Mouse (Mus musculus): ENCODE results near the gene Hpn.

The Hpn gene

DNA sequence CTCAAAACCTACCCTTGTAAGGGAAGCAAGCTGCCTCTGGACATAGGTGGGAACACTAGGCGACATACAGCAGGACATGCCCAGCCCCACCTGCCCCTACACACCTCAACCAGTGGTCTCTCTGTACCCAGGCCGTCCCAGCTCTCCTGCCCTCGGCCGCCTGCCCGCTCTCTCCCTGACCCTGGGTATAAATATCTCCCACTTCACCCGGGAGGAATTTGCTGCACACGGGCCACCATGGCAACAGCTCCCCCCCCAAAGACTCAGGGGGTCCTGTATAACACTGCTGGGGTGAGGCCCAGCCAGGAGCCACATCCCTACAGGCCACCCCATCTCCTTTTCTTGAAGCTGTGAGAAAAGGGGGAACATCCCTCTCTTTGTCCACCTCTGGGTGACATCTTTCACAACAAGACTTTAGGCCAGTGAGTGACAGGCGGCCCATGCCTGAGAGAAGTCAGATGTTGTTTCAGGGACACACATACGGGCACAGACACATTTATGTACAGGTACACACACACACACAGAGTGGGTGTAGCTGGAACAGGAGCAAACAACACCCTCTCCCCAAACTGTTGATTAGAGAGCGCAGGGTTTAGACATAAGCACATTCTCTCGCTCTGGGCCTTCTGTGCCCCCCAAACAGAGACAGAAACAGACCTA lies 60.3 kb downstream of the Hpn start:
- DNase-seq (ENCODE audit: low spot score) = no peak

DNA sequence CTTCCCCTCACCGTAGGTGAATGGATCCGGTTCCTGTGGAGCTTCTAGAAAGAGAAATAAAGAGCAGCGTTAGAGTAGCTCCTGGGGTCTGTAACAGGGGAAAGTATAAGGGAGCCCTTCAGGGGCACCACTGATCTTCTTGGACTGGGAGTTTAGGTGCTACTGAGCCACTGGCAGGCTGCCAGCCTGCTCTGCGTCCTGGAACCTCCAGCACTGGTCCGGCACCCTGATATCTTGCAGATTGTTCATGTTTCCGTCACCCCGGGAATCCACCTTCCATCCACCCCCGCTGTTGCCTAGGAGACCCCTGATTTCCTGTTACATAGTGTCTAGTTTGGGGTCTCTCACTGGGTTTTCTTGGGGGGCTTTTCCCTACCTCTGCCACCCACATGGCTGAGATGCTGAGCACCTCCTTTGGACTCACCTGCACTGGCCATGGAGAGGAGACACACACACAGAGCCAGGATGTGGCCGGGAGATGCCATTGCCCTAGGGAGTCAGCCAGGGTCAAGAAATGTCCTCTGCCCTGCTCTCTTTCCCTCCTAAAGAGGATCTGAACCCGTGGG lies 61.1 kb downstream of the Hpn start:
- DNase-seq (ENCODE audit: low spot score) = no peak

DNA sequence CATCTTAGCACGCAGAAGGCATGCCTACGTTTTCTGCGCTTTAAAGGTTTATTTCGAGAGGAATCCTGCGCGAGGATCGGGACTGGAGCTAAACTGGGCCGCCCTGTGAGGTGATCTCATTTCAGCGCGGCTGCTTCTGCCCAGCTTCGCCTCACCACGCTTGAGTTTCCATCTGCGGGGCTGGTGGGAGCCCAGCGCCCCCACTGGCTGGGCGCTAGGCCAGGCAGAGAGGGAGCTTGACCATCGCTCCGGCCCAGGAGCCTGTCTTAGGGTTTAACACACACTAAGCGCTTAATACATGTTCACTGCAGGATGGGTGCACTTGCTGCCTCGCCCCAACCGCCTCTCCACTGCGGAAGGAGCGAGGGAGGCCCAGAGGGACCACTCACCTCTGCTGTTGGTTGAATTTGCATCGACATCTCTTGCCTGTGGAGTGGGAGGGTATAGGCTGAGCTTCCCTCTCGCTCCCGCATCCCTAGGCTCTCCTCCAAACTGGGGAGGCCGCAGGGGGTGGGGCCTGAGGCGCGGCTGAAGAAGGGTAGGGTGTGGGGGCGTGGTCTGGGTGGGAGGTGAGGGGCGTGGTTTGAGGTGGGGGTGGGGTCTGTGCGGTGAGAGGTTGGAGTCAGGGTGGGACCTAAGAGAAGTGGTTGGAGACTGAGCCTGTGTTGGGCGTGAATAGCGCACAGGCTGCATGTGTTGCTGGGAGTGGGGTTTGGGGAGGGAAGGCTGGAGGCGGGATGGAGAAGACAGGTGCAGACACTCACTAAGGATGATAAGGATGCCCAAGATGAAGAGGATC lies 62.3 kb downstream of the Hpn start:
- no peak for DNase-seq (ENCODE audit: low spot score)

DNA sequence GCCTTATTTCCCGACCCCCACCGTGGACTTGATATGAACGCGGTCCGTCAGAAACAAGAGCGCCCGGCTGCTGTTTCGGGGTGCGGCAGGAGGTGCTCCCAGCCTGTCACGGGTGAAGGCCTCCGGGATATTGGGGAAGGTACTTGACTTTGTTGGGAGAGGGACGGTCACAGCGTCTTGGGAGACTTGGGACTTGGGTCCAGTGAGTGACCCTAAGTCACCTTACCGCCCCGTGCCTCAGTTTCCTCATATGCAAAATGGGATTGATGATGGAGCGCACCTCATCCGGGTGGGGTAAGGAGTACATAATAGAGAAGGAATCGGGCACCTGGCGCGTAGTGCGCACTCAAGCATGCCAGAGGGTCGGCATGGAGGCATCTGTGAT lies 62.8 kb downstream of the Hpn start:
- no peak for DNase-seq (ENCODE audit: low spot score)

DNA sequence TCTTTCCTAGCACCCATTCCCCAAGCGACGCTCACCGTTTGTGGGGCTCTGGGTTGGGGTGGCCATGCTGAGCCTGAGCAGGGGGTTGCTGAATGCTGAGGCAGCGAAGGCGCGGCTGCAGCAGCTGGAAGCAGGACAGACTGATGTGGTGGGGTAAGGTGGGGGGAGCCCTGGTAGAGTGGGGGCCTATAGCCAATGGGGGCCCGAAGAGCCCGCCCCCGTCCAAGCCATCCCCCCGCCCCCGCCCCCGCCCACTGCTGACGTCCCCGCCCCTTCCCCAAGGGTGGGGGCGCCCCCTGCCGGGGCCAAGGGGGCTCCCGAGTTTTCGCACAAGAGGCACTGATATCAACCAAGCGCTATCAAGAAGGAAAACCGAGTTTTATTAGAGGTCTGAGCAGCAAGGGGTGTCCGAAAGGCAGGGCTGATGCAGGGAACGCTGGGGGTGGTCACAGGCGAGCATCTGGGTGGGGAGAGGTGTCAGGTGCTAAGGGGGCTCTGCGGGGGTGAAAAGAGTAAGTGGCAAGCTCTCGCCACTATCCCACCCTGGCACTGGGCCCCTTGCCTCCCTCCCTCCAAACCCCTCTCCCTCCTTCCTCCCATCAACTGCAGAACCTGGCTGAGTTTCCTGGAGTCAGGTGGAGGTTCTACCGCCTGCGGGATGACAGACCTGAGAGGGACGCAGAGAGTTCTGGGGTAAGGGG lies 63.6 kb downstream of the Hpn start, which contains the start of gene Fxyd7:
Fxyd7 (minus strand) TSS at position 147 of the 701 bp plus-strand sequence.
- DNase-seq (ENCODE audit: low spot score) = no peak

DNA sequence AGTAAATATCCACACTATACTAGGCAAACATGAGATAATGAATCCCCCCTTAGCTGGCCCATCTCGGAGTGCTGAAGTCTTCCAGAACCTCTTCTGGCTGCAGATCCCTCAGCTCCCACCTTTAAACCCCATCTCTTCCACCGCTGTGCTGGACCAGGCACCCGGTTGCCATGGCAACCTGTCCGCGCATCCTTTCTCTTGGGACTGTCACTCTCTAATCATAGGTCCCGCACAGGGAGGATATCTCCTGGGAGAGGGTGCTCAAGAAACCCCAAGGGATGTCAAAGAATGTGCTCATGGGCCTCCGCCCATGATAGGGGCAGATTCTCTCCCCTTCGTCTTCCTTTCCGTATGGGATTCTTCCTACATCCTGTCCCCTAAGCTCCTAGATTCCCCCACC lies 64.2 kb downstream of the Hpn start:
- DNase-seq (ENCODE audit: low spot score) = no peak

DNA sequence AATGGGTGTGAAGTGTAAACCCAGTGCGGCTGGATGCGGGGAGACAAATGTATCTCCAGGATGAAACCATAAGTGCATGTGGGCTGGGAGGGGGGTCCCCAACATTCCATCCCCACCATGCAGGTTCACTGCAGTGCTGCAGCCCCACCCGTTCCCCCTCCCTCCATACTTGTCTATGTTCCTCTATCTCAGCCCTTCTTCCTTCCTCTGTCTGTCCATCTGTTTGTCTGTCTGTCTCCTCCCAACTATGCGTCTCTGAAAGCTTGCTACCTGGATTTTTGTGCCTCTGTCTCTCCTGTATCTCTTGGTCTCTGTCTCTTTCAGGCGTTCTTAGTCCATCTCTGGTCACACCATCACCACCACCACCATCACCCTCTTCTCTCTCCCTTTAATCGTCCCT lies 64.6 kb downstream of the Hpn start:
- no peak for DNase-seq (ENCODE audit: low spot score)

DNA sequence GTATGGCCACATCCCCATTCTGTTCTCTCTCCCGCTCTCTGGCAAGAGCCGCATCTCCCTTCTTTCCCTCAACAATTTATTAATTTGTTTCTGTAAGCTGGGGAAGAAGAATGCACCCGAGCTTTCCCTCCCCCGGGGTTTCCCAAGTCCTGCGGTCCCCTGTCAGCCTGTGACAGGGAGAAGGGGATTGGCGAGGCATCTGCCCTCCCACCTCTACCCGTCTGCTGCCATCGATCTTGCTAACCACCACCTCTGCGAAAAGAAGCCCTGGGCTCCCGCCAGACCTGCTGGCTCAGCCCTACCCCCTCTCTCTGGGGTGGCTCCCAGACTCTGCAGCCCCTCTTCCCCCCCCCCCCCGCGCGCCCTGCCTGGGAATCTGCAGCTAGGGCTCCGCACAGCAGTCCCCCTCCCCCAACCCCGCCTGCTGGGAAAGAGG lies 65.2 kb downstream of the Hpn start:
- no peak for DNase-seq (ENCODE audit: low spot score)

DNA sequence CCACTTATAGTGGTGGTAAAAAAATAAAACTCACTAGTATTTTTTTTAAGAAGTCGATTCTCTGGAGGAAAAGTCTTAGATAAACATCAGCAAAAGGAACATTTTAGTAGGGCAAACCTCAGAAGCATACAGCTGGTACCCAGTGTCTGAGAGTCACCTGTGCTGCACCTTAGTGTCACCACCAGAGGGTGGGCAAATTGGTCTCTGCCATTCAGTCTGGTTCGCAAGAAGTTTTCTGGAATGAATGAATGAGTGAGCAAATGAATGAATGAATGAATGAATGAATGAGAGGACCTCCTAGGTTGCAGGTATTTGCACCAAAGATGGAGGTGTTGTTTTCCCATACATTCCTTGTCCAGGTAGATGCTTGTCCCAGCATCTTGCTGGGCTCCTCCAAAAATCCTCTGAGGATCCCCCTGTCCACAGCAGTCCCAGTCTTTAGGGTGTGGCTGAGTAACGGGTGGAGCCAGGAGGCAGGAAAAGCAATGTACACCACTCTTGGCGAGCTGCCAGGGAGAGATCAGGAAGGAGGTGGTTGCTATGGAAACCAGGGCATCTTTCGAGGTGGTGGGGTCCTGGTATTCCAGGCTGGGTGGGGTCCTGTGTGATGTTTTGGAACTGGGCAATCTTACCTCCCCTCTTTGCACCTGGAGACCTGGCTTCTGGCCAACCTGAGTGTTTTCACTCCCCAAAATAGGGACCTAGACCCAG lies 65.8 kb downstream of the Hpn start:
- DNase-seq (ENCODE audit: low spot score) = no peak
